Mouse (Mus musculus) heart, postnatal 0 days (tissue): ENCODE results near the gene Eif4e2. TPM values are rescaled to one million over a fixed set of nuclear protein-coding genes. Genes with fewer than 3 reads are reported as not detected.
A peak's percentile ranks its signal among the peaks of the same experiment; 100 is the strongest.

Experiments used
- ATAC-seq: fragments of 200-750 bp; cut with Nextera tagmentation; 2 replicates; pipeline ENCODE4 v1.8.0; 2017; ENCODE audit warnings: low read depth, moderate number of reproducible peaks, moderate library complexity; ENCODE audit not compliant: insufficient read depth
- DNase-seq: peaks from one replicate; pipeline ENCODE4 v3.0.0-alpha.2; 2016; ENCODE audit warnings: low spot score
- H3K27ac ChIP-seq: fragments of 300-500 bp; sonication (generic); 2 replicates; pipeline ENCODE4 v1.5.1; 2014; ENCODE audit warnings: low read depth, mild to moderate bottlenecking
- H3K27me3 ChIP-seq: fragments of 300-500 bp; sonication (generic); 2 replicates; pipeline ENCODE4 v1.6.1; 2014; ENCODE audit warnings: low read length, mixed read lengths; ENCODE audit not compliant: control insufficient read depth, insufficient read depth
- H3K36me3 ChIP-seq: fragments of 300-500 bp; sonication (generic); replicated peaks from 2 replicates; pipeline ENCODE4 v1.6.1; 2014; ENCODE audit warnings: low read length, mixed read lengths; ENCODE audit not compliant: control insufficient read depth, insufficient read depth
- H3K4me1 ChIP-seq: fragments of 300-500 bp; sonication (generic); 2 replicates; pipeline ENCODE4 v1.6.1; 2014; ENCODE audit warnings: antibody characterized with exemption; ENCODE audit not compliant: control insufficient read depth, insufficient read depth
- H3K4me2 ChIP-seq: fragments of 300-500 bp; sonication (generic); 2 replicates; pipeline ENCODE4 v1.6.1; 2014; ENCODE audit warnings: low read depth, mild to moderate bottlenecking, low read length, moderate library complexity
- H3K4me3 ChIP-seq: fragments of 300-500 bp; sonication (generic); 2 replicates; pipeline ENCODE4 v1.5.1; 2014; ENCODE audit warnings: low read depth, low read length
- H3K9ac ChIP-seq: fragments of 300-500 bp; sonication (generic); replicated peaks from 2 replicates; pipeline ENCODE4 v1.6.1; 2014; ENCODE audit warnings: low read depth, low read length, mixed read lengths
- H3K9me3 ChIP-seq: fragments of 300-500 bp; sonication (generic); replicated peaks from 2 replicates; pipeline ENCODE4 v1.6.1; 2016; ENCODE audit warnings: low read length; ENCODE audit not compliant: control insufficient read depth
- CTCF ChIP-seq: IDR thresholded peaks from 2 replicates; pipeline ENCODE4 v1.5.1; 2016; ENCODE audit warnings: antibody characterized with exemption, control low read depth, low read depth
- EP300 ChIP-seq: IDR thresholded peaks from 2 replicates; pipeline ENCODE4 v1.6.1; 2016; ENCODE audit warnings: antibody characterized with exemption, low read depth
- WGBS: fragments of 180-500 bp; shearing (Covaris S2); extraction: QIAGEN DNeasy Blood & Tissue Kit; methylation state at CpG from one replicate; pipeline ENCODE4 v1.1.7; 2014; 5-methylcytosine and 5-hydroxymethylcytosine counted together
- polyA plus RNA-seq: library from polyadenylated mRNA; unstranded; fragments of >200 nt; fragmentation: Nextera tagmentation; extraction: Ambion mirVana; gene quantifications from 2 replicates; pipeline ENCODE4 v1.2.1, GENCODE M21; 2015
- total RNA-seq: library from RNA; depleted of rRNA; stranded (reverse); fragments of >200 nt; gene quantifications from 2 replicates; pipeline ENCODE4 v1.2.3, GENCODE M21; 2014; ENCODE audit warnings: low replicate concordance

Gene Eif4e2
- total and polyA plus RNA-seq, 2 experiments from 2014 or later: 54.9 to 80.9 TPM

- no peak overlapping the region for H3K4me2 ChIP-seq
- ATAC-seq: peak; percentile 31; the same call in 1 of the 2 replicates
- TF ChIP-seq EP300 (no peak), CTCF (no peak)
These were observed 57.1 kb downstream of the Eif4e2 start for GRCm38 (mm10) chr1:87270641-87271467.

GRCm38 (mm10) chr1:87271596-87271995, 57.9 kb downstream of the Eif4e2 start:
- no peak for DNase-seq

More at GRCm38 (mm10) chr1:87270641-87271467, 57.1 kb downstream of the Eif4e2 start:
- H3K36me3 ChIP-seq: no peaks in the 10 kb centered on the region
- H3K27me3 ChIP-seq: peaks cover 25% of the 10 kb centered on the region
- peak overlapping the region; percentile 25 for H3K27ac ChIP-seq
- H3K9me3 ChIP-seq: no peaks in the 10 kb centered on the region
- no peak overlapping the region for H3K4me3 ChIP-seq
- H3K4me1 ChIP-seq: peaks cover 19% of the 10 kb centered on the region
- 32% methylated on average over 18 of the region's 20 CpGs for WGBS
- DNase-seq: no peak
- H3K9ac ChIP-seq: no peak overlapping the region

GRCm38 (mm10) chr1:87272462-87272861, 58.7 kb downstream of the Eif4e2 start:
- ATAC-seq (no peak), DNase-seq (no peak)
- Histone ChIP-seq H3K36me3 (no peaks in the 10 kb centered on the region), H3K27ac (no peak overlapping the region), H3K27me3 (peaks cover 12% of the 10 kb centered on the region), H3K4me3 (no peak overlapping the region), H3K4me2 (no peak overlapping the region), H3K9me3 (no peaks in the 10 kb centered on the region), H3K4me1 (peaks cover 17% of the 10 kb centered on the region), H3K9ac (no peak overlapping the region)
- TF ChIP-seq CTCF (no peak), EP300 (no peak)
- WGBS: 62% methylated on average over 3 of the region's 3 CpGs

More at GRCm38 (mm10) chr1:87271596-87271995, 57.9 kb downstream of the Eif4e2 start:
- no peak for ATAC-seq
- WGBS: 84% methylated on average over 1 of the region's 1 CpGs
- Histone ChIP-seq H3K27me3 (peaks cover 17% of the 10 kb centered on the region), H3K36me3 (no peaks in the 10 kb centered on the region), H3K4me1 (peaks cover 17% of the 10 kb centered on the region), H3K4me3 (no peak overlapping the region), H3K9me3 (no peaks in the 10 kb centered on the region), H3K4me2 (no peak overlapping the region), H3K27ac (no peak overlapping the region), H3K9ac (no peak overlapping the region)
- TF ChIP-seq EP300 (no peak), CTCF (no peak)

- H3K9me3 ChIP-seq: no peaks in the 10 kb centered on the region
- TF ChIP-seq EP300 (no peak), CTCF (no peak)
- H3K27me3 ChIP-seq: peaks cover 4% of the 10 kb centered on the region; the same call in 1 of the 2 replicates
- no peaks in the 10 kb centered on the region for H3K36me3 ChIP-seq
- WGBS: 23% methylated on average over 3 of the region's 3 CpGs
- ATAC-seq (no peak), DNase-seq (no peak)
- no peak overlapping the region for H3K9ac ChIP-seq
- peaks cover 17% of the 10 kb centered on the region for H3K4me1 ChIP-seq
- no peak overlapping the region for H3K4me2 ChIP-seq
- no peak overlapping the region for H3K27ac ChIP-seq
- no peak overlapping the region for H3K4me3 ChIP-seq
These were observed 59.8 kb downstream of the Eif4e2 start for GRCm38 (mm10) chr1:87273514-87273942.

GRCm38 (mm10) chr1:87274134-87274533, 60.4 kb downstream of the Eif4e2 start:
- Histone ChIP-seq H3K9me3 (no peaks in the 10 kb centered on the region), H3K27me3 (no peaks in the 10 kb centered on the region), H3K4me1 (peaks cover 17% of the 10 kb centered on the region), H3K27ac (no peak overlapping the region), H3K4me3 (no peak overlapping the region), H3K36me3 (no peaks in the 10 kb centered on the region), H3K9ac (no peak overlapping the region), H3K4me2 (no peak overlapping the region)
- no peak for ATAC-seq
- TF ChIP-seq CTCF: no peak
- no peak for TF ChIP-seq EP300
- no peak for DNase-seq
- WGBS: 54% methylated on average over 4 of the region's 4 CpGs
